Mouse (Mus musculus) gastrocnemius, postnatal 4 days (tissue): ENCODE results near the gene Mgarp. TPM values are rescaled to one million over a fixed set of nuclear protein-coding genes. Genes with fewer than 3 reads are reported as not detected.

ENCODE experiments used
- DNase-seq, 2 experiments: peaks; one replicate each; pipeline ENCODE4 v3.0.0; 2021 to 2022; ENCODE audit warnings: low spot score in 2 of 2, mixed read lengths in 2 of 2
- total RNA-seq, 2 experiments: library from RNA; stranded (reverse); gene quantifications; 2 replicates each; pipeline ENCODE4 v1.2.3; 2021

The Mgarp gene
- total RNA-seq, 2 experiments from 2014 or later: 0.44 to 1.0 TPM

- peak; percentile 91 to 92 for DNase-seq
These were observed 55.1 kb downstream of the Mgarp start for GRCm38 (mm10) chr3:51341268-51342081.

GRCm38 (mm10) chr3:51340552-51341267 is 55.8 kb downstream of the Mgarp start, which contains the start of gene Elf2:
Gene Elf2, minus strand, starts transcription at chr3:51340663.
- peak; percentile 79 to 88 for DNase-seq

GRCm38 (mm10) chr3:51339734-51340551 is 56.6 kb downstream of the Mgarp start:
- DNase-seq: peak; percentile 34 to 57

- no peak for DNase-seq
These were observed 57.2 kb downstream of the Mgarp start for GRCm38 (mm10) chr3:51339378-51339733.

Other genes with a start within 250 kb of the Mgarp start
- 10 to 100 TPM; 11.0 to 12.3 TPM for gene Noct, start 172.3 kb downstream of the Mgarp start, total RNA-seq
- 10 to 100 TPM; 63.4 to 77.1 TPM for gene Elf2, start 56.1 kb downstream of the Mgarp start, total RNA-seq
- 100 to 1,000 TPM; 570 to 574 TPM for gene Ndufc1, start 12.2 kb upstream of the Mgarp start, total RNA-seq
- gene Naa15, start 18.4 kb upstream of the Mgarp start, total RNA-seq: 10 to 100 TPM; 48.3 to 52.7 TPM
- 10 to 100 TPM; 16.5 to 21.0 TPM for gene Rab33b, start 87.2 kb upstream of the Mgarp start, total RNA-seq
- 10 to 100 TPM; 74.5 to 82.5 TPM for gene Setd7, start 164.1 kb upstream of the Mgarp start, total RNA-seq